Mouse (Mus musculus) liver, adult 2 months (tissue): ENCODE measurements around the gene Gon7.

Experiments used
- CTCF ChIP-seq: fragments of 200-500 bp; IDR thresholded peaks from 2 replicates; pipeline ENCODE4 v1.5.1; 2011; ENCODE audit warnings: low read depth, low read length, control low read depth
- POLR2A ChIP-seq: fragments of 200-500 bp; IDR thresholded peaks from 2 replicates; pipeline ENCODE4 v1.6.1; 2011; ENCODE audit warnings: low read length, control low read depth; ENCODE audit not compliant: insufficient read depth; ENCODE audit errors: extremely low read depth

DNA sequence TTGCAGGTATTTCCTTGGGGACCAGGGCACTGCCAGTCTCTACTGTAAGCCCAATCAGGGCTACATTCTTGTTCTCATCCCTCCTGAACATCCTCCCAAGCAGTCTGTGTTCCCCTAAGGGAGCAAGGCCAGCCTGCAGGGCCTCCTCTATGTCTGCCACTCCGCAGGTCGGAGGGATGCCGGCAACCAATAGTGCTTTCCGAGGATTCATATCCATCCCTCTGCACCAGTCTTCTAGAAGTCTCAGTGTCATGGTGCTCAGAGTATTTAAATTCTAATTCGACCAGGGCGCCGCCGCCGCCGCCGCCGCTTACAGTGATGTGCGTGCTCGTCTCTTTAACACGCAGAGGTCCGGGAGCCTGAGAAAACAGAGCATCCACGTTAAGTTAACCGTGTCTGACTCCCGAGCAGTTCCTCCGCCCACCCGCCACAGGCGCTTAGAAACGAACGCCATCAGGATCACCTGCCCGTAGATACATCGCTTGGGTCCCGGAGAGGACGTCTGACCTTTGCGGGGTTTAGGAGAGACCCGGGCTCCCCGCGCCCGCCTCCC is 14.5 kb downstream of the Gon7 start:
- TF ChIP-seq CTCF: no peak
- no peak for TF ChIP-seq POLR2A
